Mouse (Mus musculus): ENCODE measurements around the gene Rps18. TPM values are rescaled to one million over a fixed set of nuclear protein-coding genes. Genes with fewer than 3 reads are reported as not detected.

Gene Rps18
- polyA plus RNA-seq, 1 experiment = 320 TPM

- H3K27me3 ChIP-seq (ENCODE audit: control insufficient read depth, insufficient read depth, low read length) = no peaks in the 10 kb centered on the region
- TF ChIP-seq CTCF (IDR thresholded peaks at IDR 0.05; ENCODE audit: borderline replicate concordance, insufficient read depth, low read depth, low read length) = no peak
- TF ChIP-seq POLR2A (IDR thresholded peaks at IDR 0.05; ENCODE audit: borderline replicate concordance, insufficient read depth, low read length) = no peak
- peak in 1 of 2 experiments; percentile 9 for DNase-seq
- no peak overlapping the region for H3K4me3 ChIP-seq (replicated peaks; ENCODE audit: insufficient read depth, low read depth, low read length)
- no peaks in the 10 kb centered on the region for H3K4me1 ChIP-seq (ENCODE audit: control insufficient read depth, insufficient read depth, low read length)
- WGBS = 89% methylated on average over 17 of the region's 17 CpGs
- H3K27ac ChIP-seq (ENCODE audit: insufficient read depth, low read length) = no peak overlapping the region
Measured at GRCm38 (mm10) chr17:33965082-33965845, 9.5 kb upstream of the Rps18 start.

GRCm38 (mm10) chr17:33962876-33963275 lies 7.1 kb upstream of the Rps18 start:
- no peaks in the 10 kb centered on the region for H3K27me3 ChIP-seq (ENCODE audit: control insufficient read depth, insufficient read depth, low read length)
- 91% methylated on average over 7 of the region's 7 CpGs for WGBS
- H3K27ac ChIP-seq (ENCODE audit: insufficient read depth, low read length) = no peak overlapping the region
- peak in 1 of 2 experiments; percentile 6 for DNase-seq
- no peaks in the 10 kb centered on the region for H3K4me1 ChIP-seq (ENCODE audit: control insufficient read depth, insufficient read depth, low read length)
- H3K4me3 ChIP-seq (replicated peaks; ENCODE audit: insufficient read depth, low read depth, low read length) = no peak overlapping the region
- no peak for TF ChIP-seq CTCF (IDR thresholded peaks at IDR 0.05; ENCODE audit: borderline replicate concordance, insufficient read depth, low read depth, low read length)
- TF ChIP-seq POLR2A (IDR thresholded peaks at IDR 0.05; ENCODE audit: borderline replicate concordance, insufficient read depth, low read length) = no peak

GRCm38 (mm10) chr17:33959948-33960347 lies 4.1 kb upstream of the Rps18 start:
- no peak for DNase-seq
- H3K4me1 ChIP-seq (ENCODE audit: control insufficient read depth, insufficient read depth, low read length) = no peaks in the 10 kb centered on the region; the same call in 1 of the 2 replicates
- H3K4me3 ChIP-seq (replicated peaks; ENCODE audit: insufficient read depth, low read depth, low read length) = no peak overlapping the region
- H3K27me3 ChIP-seq (ENCODE audit: control insufficient read depth, insufficient read depth, low read length) = no peaks in the 10 kb centered on the region
- WGBS = 92% methylated on average over 15 of the region's 15 CpGs
- no peak for TF ChIP-seq CTCF (IDR thresholded peaks at IDR 0.05; ENCODE audit: borderline replicate concordance, insufficient read depth, low read depth, low read length)
- TF ChIP-seq POLR2A (IDR thresholded peaks at IDR 0.05; ENCODE audit: borderline replicate concordance, insufficient read depth, low read length) = no peak
- no peak overlapping the region for H3K27ac ChIP-seq (ENCODE audit: insufficient read depth, low read length)

GRCm38 (mm10) chr17:33959135-33959534 lies 3.3 kb upstream of the Rps18 start:
- Histone ChIP-seq H3K4me1 (ENCODE audit: control insufficient read depth, insufficient read depth, low read length) (no peaks in the 10 kb centered on the region; the same call in 1 of the 2 replicates), H3K27me3 (ENCODE audit: control insufficient read depth, insufficient read depth, low read length) (no peaks in the 10 kb centered on the region), H3K4me3 (replicated peaks; ENCODE audit: insufficient read depth, low read depth, low read length) (no peak overlapping the region), H3K27ac (ENCODE audit: insufficient read depth, low read length) (no peak overlapping the region)
- DNase-seq = no peak
- 90% methylated on average over 13 of the region's 13 CpGs for WGBS
- TF ChIP-seq POLR2A (IDR thresholded peaks at IDR 0.05; ENCODE audit: borderline replicate concordance, insufficient read depth, low read length) (no peak), CTCF (IDR thresholded peaks at IDR 0.05; ENCODE audit: borderline replicate concordance, insufficient read depth, low read depth, low read length) (no peak)

- WGBS = 95% methylated on average over 11 of the region's 11 CpGs
- Histone ChIP-seq H3K27me3 (ENCODE audit: control insufficient read depth, insufficient read depth, low read length) (no peaks in the 10 kb centered on the region), H3K4me3 (replicated peaks; ENCODE audit: insufficient read depth, low read depth, low read length) (no peak overlapping the region), H3K4me1 (ENCODE audit: control insufficient read depth, insufficient read depth, low read length) (no peaks in the 10 kb centered on the region; the same call in 1 of the 2 replicates), H3K27ac (ENCODE audit: insufficient read depth, low read length) (no peak overlapping the region)
- no peak for TF ChIP-seq POLR2A (IDR thresholded peaks at IDR 0.05; ENCODE audit: borderline replicate concordance, insufficient read depth, low read length)
- no peak for TF ChIP-seq CTCF (IDR thresholded peaks at IDR 0.05; ENCODE audit: borderline replicate concordance, insufficient read depth, low read depth, low read length)
- DNase-seq = no peak
Measured at GRCm38 (mm10) chr17:33958451-33958850, 2.6 kb upstream of the Rps18 start.

GRCm38 (mm10) chr17:33957493-33957892 lies 1.7 kb upstream of the Rps18 start:
- no peak for DNase-seq
- Histone ChIP-seq H3K4me1 (ENCODE audit: control insufficient read depth, insufficient read depth, low read length) (no peaks in the 10 kb centered on the region; the same call in 1 of the 2 replicates), H3K27ac (ENCODE audit: insufficient read depth, low read length) (no peak overlapping the region), H3K4me3 (replicated peaks; ENCODE audit: insufficient read depth, low read depth, low read length) (no peak overlapping the region), H3K27me3 (ENCODE audit: control insufficient read depth, insufficient read depth, low read length) (no peaks in the 10 kb centered on the region)
- TF ChIP-seq POLR2A (IDR thresholded peaks at IDR 0.05; ENCODE audit: borderline replicate concordance, insufficient read depth, low read length) (no peak), CTCF (IDR thresholded peaks at IDR 0.05; ENCODE audit: borderline replicate concordance, insufficient read depth, low read depth, low read length) (no peak)
- 68% methylated on average over 6 of the region's 6 CpGs for WGBS

GRCm38 (mm10) chr17:33956336-33956735 lies 535 bp upstream of the Rps18 start:
- Histone ChIP-seq H3K4me1 (ENCODE audit: control insufficient read depth, insufficient read depth, low read length) (no peaks in the 10 kb centered on the region; the same call in 1 of the 2 replicates), H3K4me3 (replicated peaks; ENCODE audit: insufficient read depth, low read depth, low read length) (peak overlapping the region; percentile 96), H3K27me3 (ENCODE audit: control insufficient read depth, insufficient read depth, low read length) (no peaks in the 10 kb centered on the region), H3K27ac (ENCODE audit: insufficient read depth, low read length) (peak overlapping the region; percentile 83)
- 7% methylated on average over 10 of the region's 10 CpGs for WGBS
- no peak for DNase-seq
- TF ChIP-seq POLR2A (IDR thresholded peaks at IDR 0.05; ENCODE audit: borderline replicate concordance, insufficient read depth, low read length) = no peak
- no peak for TF ChIP-seq CTCF (IDR thresholded peaks at IDR 0.05; ENCODE audit: borderline replicate concordance, insufficient read depth, low read depth, low read length)

Data from cerebellum, adult 2 months (tissue).